Mouse (Mus musculus): ENCODE measurements around the gene Sema7a. TPM values are rescaled to one million over a fixed set of nuclear protein-coding genes. Genes with fewer than 3 reads are reported as not detected.

Gene Sema7a
- total RNA-seq, 1 experiment from 2014 or later, result 13.2 TPM

GRCm38 (mm10) chr9:57937171-57937570 lies 2.7 kb upstream of the Sema7a start:
- no peak for ATAC-seq (replicated peaks; ENCODE audit: insufficient number of reproducible peaks, low FRiP score, low TSS enrichment, poor library complexity, severe bottlenecking)

GRCm38 (mm10) chr9:57937651-57938050 lies 2.3 kb upstream of the Sema7a start:
- ATAC-seq (replicated peaks; ENCODE audit: insufficient number of reproducible peaks, low FRiP score, low TSS enrichment, poor library complexity, severe bottlenecking), result no peak

- no peak for ATAC-seq (replicated peaks; ENCODE audit: insufficient number of reproducible peaks, low FRiP score, low TSS enrichment, poor library complexity, severe bottlenecking)
Measured at GRCm38 (mm10) chr9:57938225-57939055, 1.5 kb upstream of the Sema7a start.

- no peak for ATAC-seq (replicated peaks; ENCODE audit: insufficient number of reproducible peaks, low FRiP score, low TSS enrichment, poor library complexity, severe bottlenecking)
Measured at GRCm38 (mm10) chr9:57940349-57940794, 460 bp downstream of the Sema7a start.

GRCm38 (mm10) chr9:57940861-57941638 lies 1.1 kb downstream of the Sema7a start:
- no peak for ATAC-seq (replicated peaks; ENCODE audit: insufficient number of reproducible peaks, low FRiP score, low TSS enrichment, poor library complexity, severe bottlenecking)

GRCm38 (mm10) chr9:57942039-57942438 lies 2.1 kb downstream of the Sema7a start:
- ATAC-seq (replicated peaks; ENCODE audit: insufficient number of reproducible peaks, low FRiP score, low TSS enrichment, poor library complexity, severe bottlenecking), result no peak

GRCm38 (mm10) chr9:57943067-57943466 lies 3.2 kb downstream of the Sema7a start:
- ATAC-seq (replicated peaks; ENCODE audit: insufficient number of reproducible peaks, low FRiP score, low TSS enrichment, poor library complexity, severe bottlenecking), result no peak

- no peak for ATAC-seq (replicated peaks; ENCODE audit: insufficient number of reproducible peaks, low FRiP score, low TSS enrichment, poor library complexity, severe bottlenecking)
Measured at GRCm38 (mm10) chr9:57944572-57944971, 4.7 kb downstream of the Sema7a start.

GRCm38 (mm10) chr9:57945771-57946616 lies 6.1 kb downstream of the Sema7a start:
- no peak for ATAC-seq (replicated peaks; ENCODE audit: insufficient number of reproducible peaks, low FRiP score, low TSS enrichment, poor library complexity, severe bottlenecking)

- ATAC-seq (replicated peaks; ENCODE audit: insufficient number of reproducible peaks, low FRiP score, low TSS enrichment, poor library complexity, severe bottlenecking), result no peak
Measured at GRCm38 (mm10) chr9:57947381-57948030, 7.6 kb downstream of the Sema7a start.

GRCm38 (mm10) chr9:57948333-57948931 lies 8.5 kb downstream of the Sema7a start:
- no peak for ATAC-seq (replicated peaks; ENCODE audit: insufficient number of reproducible peaks, low FRiP score, low TSS enrichment, poor library complexity, severe bottlenecking)

- ATAC-seq (replicated peaks; ENCODE audit: insufficient number of reproducible peaks, low FRiP score, low TSS enrichment, poor library complexity, severe bottlenecking), result no peak
Measured at GRCm38 (mm10) chr9:57949102-57949704, 9.3 kb downstream of the Sema7a start.

- no peak for ATAC-seq (replicated peaks; ENCODE audit: insufficient number of reproducible peaks, low FRiP score, low TSS enrichment, poor library complexity, severe bottlenecking)
Measured at GRCm38 (mm10) chr9:57949879-57950278, 10.0 kb downstream of the Sema7a start.

- no peak for ATAC-seq (replicated peaks; ENCODE audit: insufficient number of reproducible peaks, low FRiP score, low TSS enrichment, poor library complexity, severe bottlenecking)
Measured at GRCm38 (mm10) chr9:57950519-57950918, 10.6 kb downstream of the Sema7a start.

- no peak for ATAC-seq (replicated peaks; ENCODE audit: insufficient number of reproducible peaks, low FRiP score, low TSS enrichment, poor library complexity, severe bottlenecking)
Measured at GRCm38 (mm10) chr9:57951993-57952392, 12.1 kb downstream of the Sema7a start.

- ATAC-seq (replicated peaks; ENCODE audit: insufficient number of reproducible peaks, low FRiP score, low TSS enrichment, poor library complexity, severe bottlenecking), result no peak
Measured at GRCm38 (mm10) chr9:57954962-57955744, 15.2 kb downstream of the Sema7a start.

GRCm38 (mm10) chr9:57955764-57956163 lies 15.9 kb downstream of the Sema7a start:
- ATAC-seq (replicated peaks; ENCODE audit: insufficient number of reproducible peaks, low FRiP score, low TSS enrichment, poor library complexity, severe bottlenecking), result no peak
